Mouse (Mus musculus): ENCODE measurements around the gene Fam189a2.

Fam189a2 gene

DNA sequence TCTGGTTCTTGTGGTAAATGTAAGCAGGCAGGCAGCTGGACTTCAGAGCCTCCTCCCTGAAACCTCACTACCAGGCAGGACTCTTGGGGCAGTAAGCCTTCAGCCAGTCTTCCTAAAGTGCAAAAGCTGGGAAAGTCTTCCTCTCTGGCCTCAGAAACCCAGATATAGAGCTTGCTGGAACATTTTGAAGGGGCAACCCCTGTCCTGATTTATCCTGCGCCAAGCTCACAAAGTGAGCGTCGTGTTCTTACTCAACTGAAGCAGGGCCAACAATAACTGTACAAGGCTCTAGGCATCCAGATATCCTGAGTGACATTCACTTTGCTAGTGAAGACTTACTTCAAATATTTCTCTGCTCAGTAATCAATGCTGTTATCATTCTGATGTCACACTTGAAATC is 60.4 kb downstream of the Fam189a2 start:
- no peak for DNase-seq

DNA sequence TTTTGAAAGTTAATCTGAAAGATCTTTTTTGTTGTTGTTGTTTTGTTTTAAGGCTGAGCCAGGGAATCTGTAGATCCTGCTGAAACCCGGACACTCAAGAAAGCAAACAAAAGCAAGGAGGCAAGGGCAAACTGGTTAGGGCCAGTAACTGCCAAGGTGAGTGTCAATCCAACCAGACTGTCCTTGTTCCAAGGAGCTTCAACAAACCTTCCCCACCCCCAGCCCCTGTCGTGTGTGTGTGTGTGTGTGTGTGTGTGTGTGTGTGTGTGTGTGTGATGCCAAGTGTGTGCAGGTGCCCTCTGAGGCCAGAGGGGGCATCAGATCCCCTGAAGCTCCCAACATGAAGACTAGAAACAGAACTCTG is 62.0 kb downstream of the Fam189a2 start:
- DNase-seq = no peak

DNA sequence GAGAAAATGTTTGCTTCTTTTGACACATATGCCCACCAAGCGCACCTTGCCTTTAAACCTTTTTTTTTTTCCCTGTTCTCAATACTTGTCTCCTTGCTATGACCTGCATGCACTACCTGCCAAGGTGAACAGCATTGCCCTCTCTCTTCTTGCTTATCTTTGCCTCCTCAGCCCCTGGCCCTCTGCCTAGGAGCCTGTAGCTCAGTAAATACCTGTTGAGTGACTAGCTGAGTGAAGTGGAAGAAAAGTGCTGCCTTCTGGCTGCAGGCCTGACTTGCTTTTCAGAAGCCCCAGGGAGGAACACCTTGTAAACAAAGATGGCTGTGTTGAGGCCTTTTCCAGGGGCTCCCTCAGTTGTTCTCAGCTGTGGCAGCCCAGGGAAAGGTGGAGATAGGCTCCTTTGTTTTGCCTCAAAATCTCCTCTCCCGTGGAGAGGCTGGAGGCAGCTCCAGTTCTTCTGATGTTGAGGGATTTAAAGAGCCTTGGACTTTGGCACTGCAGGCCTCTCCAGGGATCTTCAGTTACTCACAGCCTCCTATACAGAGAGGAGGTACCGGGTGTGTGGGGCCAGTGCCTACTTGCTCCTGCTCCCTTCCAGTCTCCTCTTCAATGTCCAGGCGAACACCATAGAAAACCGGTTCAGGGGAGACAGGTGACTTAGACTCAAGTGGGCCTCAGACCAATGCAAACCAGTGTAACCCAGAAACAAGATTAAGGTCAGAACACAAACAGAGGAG is 62.5 kb downstream of the Fam189a2 start:
- DNase-seq = no peak

DNA sequence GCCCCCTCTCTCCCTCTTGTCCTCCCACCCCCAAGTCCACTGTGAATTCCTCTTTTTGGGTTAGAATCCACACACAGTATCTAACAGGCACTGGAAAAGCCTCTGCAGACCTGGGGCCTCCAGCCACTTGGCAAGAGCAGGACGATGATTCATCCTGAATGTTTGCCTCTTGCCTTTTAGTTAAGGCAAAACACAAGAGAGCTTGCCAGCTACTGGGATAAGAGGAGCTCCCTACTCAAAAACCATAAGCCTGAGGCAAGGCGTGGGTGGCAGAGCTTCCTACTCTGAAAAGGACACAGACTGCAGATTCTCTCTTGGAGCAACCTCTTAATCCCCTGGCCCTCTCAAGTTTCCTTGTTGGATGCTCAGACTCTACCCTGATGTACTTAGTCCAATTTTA is 63.7 kb downstream of the Fam189a2 start:
- DNase-seq = no peak

DNA sequence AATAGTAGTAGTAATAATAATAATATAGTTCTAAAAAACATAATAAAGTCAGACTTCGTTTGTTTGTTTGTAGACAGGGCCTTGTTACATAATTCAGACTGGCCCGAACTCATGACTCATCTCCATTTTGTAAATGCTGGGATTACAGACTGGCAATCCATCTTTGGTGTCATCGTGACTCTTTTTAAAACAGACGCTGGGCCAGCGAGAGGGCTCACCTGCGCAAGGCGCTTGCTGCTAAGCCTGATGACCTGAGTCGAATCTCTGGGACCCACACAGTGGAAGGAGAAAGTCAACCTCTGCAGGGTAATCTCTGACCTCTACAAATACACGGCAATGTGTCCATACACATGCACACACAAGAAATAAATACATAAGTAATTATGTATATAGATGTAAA is 64.4 kb downstream of the Fam189a2 start:
- no peak for DNase-seq

DNA sequence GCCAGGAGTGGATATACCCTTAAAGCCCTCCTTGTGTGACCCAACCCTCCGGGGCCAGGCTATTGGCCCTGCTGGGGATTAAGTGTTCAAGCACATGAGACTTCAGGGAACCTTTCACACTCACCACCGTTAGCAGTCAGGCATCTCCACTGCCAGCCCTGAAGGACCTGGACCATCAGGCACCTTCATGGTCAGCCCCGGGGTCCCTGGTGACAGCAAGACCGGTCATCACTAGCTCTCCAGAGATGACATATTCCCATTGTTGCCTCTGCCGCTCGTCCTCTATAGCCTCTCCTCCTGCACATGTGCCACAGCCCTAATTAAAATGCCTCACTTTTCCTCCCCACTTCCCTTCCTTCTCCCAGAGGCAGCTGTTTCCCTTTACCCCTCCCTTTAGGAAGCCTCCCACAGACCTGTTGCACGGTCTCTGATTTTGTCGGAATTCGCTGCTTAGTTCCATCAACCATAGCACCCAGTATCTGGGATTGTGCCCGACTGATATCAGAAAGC is 66.4 kb downstream of the Fam189a2 start:
- DNase-seq = peak; percentile 68

DNA sequence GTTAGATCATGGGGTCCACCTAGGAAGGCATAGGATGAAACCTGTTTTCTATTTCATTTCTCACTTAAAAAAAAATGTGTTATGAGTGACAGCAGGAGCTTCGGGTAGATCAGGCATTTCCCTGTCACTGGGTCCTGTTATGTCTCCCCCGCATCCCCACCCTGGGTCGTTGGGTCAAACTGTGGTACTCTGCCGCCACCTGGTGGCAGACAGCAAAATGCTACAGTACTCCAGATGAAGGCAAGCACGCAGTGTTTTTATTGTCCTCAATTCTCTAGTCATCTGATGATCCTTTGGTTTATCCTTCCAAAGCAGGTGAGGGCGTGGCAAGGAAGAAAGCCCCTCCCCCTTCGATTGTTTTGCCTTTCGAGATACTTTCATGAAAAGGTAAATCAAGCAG is 69.3 kb downstream of the Fam189a2 start:
- DNase-seq = peak; percentile 88

DNA sequence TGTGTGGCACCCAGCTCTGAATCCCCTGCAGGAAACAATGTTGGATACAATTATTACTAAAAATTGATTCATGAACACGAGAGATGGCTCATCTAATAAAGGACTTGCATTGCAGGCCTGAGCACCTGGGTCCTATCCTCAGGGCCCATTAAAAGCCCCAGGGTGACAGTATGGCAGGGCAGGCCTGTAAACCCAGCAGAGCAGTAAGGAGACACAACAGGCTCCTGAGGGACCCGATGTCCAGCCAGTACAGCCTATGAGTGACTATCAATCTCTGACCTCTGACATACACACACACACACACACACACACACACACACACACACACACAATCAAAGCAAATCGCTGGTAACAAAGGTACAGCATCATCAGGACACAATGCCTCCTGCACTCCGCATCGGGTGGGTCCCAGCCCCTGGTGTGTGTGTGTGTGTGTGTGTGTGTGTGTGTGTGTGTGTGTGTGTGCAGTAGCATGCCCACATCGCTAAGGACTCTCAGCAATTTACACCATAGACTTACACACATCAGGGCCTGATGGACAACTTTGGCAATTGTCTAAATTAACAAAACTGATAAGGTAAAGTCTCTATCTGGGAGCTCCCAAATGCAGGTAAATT is 69.9 kb downstream of the Fam189a2 start:
- no peak for DNase-seq

DNA sequence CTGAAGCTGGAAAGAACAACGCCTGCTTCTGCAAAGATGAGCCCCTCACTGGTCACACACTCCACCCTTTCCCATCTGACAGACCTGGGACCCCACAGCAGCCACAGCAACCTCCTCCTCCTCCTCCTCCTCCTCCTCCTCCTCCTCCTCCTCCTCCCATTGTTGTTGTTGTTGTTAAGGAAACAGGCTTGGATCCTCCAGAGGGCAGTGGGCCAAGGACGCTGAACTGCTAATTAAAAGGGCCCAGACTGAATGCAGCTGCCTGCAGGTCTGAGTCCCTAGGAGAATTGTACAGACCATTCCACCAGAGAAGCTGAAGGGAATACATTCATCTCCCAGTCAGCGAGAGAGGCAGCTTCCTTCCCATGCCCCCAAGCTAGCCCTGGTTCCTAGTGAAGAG is 70.5 kb downstream of the Fam189a2 start:
- DNase-seq = peak; percentile 88

DNA sequence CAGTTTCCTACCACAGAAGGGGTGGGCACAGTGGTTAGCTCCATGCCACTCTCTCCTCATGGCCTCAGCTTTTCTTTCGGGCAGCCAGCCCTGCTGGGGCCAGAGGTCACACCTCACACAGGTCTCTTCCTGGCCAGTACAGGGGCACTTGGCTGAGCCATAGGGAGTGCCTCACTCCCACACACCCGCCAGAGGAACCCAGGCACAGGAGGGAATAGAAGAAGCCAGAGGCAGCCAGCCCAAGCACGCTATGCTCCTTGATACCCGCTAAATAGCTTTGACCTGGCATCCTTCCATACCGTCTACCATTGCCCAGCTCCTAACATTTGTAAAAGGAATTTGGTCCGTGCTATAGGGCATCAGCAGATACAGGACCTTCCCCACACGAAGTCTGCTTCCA is 70.9 kb downstream of the Fam189a2 start:
- peak; percentile 55 for DNase-seq

DNA sequence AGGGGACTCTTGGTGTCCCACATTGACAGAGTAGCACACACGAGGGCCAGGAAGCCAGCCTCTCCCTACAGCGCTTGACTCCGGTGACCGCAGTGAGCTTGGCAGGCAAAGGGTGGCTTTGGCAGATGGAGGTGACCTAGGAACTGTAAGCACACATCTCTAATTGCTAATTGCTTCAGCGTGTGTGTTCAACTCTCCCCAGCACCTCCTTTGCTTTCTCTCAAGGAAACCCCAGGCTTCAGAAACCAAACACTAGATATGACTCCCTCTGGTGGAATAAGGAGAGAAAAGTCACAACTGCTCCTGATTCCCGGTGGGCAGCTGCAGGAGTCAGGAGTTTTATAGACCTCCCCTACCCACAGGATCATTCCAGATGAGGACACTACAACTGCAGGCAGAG is 71.9 kb downstream of the Fam189a2 start:
- DNase-seq = peak; percentile 64

DNA sequence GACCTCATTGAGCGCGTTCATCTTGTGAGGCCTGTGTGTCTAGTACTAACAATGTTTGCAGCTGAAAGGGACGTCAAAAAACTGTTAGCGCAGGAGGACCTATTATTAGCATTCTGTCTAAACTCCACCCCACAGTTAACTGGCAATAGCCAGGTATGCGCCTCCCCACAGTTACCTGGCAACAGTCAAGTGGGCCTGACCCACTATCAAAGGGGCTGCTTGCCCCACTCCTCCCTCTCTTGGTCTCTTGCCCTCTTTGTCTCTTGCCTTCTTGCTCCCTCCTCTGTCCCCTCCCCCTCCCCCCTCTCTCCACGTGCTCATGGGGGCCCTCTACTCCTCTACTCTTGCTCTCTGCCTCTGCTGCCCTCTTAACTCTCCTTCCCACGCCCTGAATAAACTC is 73.3 kb downstream of the Fam189a2 start:
- DNase-seq = no peak

DNA sequence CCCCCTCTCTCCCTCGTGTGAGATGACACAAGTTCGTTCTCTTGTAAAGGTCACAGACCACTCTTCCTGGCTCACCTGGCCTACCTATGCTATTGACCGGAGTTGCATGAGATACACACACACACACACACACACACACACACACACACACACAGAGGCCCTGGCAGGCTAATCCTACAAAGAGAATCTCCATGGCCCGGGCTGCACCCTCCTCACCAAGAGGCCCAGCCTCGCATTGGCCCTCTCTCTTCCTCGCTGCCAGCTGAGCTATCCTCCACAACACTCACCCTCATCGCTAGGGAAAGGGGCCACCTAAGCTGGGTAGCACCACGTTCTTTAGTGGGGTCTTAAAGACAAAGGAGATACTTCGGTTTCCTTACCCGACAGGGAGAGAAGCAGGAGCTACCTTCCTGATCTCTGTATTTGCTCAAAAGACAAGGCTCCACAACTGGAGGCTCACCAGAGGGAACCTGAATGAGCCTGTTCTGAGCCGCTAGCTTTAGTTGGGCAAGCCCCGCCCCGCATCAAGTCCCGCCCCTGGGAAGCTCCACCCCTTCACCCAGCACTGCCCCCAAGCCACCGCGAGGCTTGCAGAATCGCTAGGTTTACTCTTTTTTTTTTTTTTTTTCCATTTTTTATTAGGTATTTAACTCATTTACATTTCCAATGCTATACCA is 74.4 kb downstream of the Fam189a2 start:
- no peak for DNase-seq

DNA sequence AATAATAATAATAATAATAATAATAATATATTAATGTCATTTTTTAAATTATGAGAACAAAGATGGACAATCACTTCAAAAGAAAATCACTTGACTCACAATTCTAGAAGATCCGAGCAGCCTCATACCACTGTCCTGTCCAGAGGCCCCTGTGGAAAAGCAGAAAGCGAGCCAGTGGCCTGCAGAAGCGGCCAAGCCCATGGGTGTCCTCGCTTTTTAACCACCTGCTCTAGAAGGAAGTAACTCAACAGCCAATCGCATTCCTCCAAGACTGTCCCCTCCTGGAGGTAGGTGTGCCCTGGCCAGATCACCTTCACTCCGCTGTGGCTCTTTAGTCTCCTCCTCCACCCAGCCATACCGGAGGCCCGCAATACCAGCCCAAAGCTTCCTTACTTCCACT is 75.4 kb downstream of the Fam189a2 start:
- no peak for DNase-seq

DNA sequence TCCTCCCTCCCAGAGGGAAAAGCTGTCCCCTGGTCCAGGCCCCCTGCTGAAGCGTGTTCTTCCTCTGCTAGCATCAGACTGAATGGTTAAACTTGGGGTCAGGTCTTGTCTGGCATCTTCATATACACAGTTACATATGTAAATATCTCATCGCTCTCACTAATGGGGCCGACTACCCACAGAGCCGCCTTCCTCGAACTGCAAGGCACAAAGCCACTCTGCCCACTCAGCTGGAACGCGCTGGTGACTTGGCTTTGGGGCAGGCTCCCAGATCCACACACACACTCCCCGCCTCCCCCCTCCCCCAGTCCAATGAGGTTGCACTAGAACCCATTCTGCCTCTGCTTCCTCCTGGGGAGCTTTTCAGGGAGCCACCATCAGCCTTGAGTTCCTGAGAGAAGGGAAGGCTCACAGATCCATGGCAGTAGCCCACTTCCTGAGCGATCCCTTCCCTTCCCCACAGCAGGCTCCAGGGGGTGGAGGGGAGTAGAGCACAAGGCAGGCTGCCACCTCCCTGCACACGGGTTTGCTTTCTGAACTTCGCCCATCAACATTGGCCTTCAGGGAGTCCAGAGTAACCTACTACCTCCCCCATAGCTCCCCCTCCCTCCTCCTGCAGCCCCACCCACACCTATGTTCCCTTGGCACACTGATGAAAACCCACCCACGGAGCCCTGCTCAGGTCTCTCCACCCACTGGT is 82.4 kb downstream of the Fam189a2 start:
- DNase-seq = peak; percentile 44

DNA sequence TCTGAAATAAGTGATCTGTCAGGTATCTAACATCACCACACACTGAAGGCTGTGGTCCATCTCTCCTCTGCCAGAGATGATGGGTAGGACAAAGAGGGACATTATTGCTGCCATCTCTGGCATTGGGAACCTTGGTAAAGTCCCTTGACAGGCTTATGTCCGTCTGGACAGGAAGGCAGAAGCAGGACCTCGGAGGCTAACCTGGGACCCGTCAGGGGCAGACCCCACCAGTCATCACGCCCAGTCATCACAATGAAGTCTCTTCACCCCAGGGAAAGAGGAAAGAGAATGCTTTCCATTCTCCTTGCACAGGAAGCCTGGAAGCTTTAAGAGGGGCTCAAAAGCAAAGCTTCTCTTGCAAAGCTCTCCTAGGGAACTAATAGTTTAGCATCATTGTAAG is 82.9 kb downstream of the Fam189a2 start:
- no peak for DNase-seq

DNA sequence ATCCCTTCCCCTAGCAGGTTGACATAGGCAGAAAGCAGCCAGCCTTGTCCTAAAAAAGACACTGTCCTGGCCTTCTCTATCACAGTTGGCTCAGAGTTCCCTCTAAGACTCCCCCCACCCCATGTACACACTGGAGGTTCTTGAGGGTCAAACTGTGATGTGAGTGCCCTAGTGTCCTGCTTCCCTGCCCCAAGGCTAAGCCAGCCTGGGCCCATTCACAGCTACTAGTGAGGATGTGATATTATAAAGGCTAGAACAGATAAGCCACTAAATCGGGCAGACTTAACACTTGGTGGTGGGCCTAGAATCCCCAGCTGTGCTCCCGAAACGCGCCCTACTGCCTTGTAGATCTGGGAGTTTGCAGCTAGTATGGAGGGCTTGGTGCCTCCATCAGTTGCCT is 84.1 kb downstream of the Fam189a2 start:
- no peak for DNase-seq

DNA sequence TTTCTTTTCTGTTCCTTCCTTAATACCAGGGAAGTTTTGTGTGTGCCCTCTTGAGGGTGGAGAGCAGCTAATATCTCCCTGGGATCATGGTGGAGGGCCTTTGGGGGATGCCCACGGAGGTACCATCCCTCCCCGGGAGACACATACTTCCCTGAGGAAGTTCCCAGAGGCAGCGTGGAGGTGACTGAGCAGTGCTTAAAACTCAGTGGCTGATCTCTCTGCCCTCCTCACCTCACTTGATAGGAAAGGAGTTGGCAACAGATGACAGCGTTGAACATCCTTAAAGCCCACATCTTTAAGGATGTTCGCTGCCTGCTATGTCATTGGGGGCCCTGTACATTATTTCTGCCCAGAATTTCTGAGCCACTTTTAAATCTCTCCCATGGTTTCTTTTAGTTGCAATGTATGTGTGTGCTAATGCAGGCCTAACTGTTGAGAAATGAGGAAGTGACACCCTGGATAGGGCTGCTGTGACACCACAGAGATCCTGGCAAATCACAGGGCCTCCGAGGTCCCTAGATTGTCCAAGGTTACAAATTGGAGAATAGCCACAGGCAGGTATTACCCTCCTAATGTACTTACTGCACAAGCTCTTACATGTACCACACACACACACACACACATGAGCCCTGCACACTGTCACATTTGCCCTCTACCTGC is 84.7 kb downstream of the Fam189a2 start:
- DNase-seq = no peak

DNA sequence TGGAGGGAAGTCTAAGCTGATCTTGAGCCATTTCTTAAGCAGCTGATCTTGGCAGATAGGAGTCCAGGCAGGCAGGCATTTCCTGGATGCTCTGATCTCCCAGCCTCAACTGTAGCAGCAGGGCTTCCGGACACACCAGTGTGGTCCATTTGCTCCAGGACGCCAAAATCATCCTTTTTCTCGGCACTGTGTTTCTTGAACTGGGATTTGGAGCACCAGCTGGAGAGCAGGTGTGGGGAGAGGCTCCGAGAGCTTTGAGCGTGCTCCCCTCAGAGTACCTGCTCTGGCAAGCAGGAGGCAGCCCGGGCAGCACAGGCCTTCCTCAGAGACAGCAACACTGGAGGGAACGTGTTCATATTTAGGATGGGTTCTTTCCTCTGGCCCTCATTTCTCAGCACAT is 87.9 kb downstream of the Fam189a2 start:
- DNase-seq = no peak

DNA sequence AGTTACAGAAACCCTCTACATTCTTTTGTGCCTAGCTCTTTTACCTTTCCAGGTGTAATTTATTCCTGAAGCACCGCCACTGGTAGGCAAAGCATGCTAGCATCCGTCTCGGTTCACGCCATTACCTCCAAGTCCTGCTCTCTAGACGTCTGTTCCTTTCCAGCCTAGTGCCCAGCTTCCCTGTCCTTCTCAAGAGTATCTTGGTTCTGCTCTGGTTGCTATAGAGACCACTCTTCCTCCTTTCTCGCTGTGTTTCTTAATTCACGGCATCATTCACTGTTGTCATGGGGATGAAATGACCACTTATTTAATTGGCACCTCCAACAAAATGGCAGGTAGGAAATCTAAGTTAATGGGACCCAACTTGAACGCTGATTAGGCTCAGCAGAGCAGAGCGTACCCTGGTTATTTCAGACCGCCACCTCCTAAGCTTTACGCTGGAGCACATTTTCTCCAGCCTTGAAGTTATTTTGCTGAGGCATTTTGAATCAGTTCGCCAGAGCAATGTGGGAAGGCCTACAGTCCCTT is 89.3 kb downstream of the Fam189a2 start:
- DNase-seq = no peak

DNA sequence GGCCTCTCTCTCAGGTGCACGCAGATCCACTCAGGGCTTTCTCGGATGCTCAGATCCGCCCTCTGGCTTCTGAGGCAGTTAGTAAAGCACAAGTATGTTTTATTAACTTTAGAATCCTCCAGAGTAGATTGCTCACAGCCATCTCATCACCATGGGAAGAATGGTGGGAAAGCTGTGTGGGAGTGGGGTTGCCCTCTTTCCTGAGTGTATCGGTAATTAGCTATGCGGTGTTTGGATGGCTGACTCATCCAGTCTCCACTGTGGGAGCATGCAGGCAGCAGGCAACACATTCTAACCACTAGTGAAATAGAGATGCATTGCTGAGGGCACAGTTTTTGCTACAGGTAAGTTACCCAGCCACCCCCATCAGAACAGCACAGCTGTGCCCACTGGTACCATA is 100.0 kb downstream of the Fam189a2 start:
- DNase-seq = no peak

DNA sequence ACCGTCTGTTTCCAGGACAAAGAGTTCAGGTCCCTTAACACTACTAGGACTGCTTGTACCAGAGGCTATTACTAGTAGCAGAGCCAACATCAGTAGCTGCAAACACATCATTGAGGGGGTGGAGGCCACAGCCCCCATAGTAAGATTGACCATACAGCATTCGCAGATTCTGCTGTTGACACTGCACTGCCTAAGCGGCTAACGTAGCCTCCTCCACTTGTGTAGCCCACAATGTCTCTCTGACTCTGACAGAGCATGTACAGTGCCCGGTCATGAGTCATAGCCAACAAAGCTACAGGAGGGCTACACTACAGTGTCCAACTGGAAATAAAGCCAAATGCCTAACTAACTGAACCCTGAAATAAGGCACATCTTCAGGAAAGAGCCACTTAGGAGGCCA is 105.3 kb downstream of the Fam189a2 start:
- DNase-seq = no peak

DNA sequence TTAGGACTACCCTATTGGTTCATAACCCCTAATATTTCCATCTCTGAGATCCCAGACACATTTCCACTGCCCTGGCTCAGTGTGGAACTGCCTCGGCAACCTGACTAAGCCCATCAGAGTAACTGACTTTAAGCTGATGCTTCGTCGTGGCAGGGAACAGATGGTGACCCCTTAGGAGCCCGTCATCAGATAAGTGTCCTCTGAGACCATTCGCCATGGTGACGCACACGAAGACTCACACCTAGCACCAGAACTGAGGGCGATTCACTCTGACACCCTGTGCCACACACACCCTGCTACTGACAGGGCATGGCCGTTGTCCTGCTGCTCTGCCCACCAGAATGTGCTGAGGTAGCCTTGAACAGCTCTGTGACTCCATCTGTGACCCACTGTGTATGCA is 106.0 kb downstream of the Fam189a2 start:
- peak; percentile 22 for DNase-seq

Data from retina, postnatal 1 day (tissue).